Mouse (Mus musculus) embryonic facial prominence, embryonic 10.5 days (tissue): ENCODE data around the gene Zbed3. TPM values are rescaled to one million over a fixed set of nuclear protein-coding genes. Genes with fewer than 3 reads are reported as not detected.
A peak's percentile ranks its signal among the peaks of the same experiment; 100 is the strongest.

ENCODE experiments used
- DNase-seq: peaks from one replicate; pipeline ENCODE4 v3.0.0-alpha.2; 2017; ENCODE audit warnings: low spot score
- H3K27ac ChIP-seq: fragments of 300-500 bp; sonication (generic); replicated peaks from 2 replicates; pipeline ENCODE4 v1.5.1; 2016; ENCODE audit warnings: mild to moderate bottlenecking
- H3K27me3 ChIP-seq: fragments of 300-500 bp; sonication (generic); replicated peaks from 2 replicates; pipeline ENCODE4 v1.6.1; 2016; ENCODE audit warnings: low read depth, mild to moderate bottlenecking; ENCODE audit not compliant: poor library complexity, severe bottlenecking
- H3K36me3 ChIP-seq: fragments of 300-500 bp; sonication (generic); replicated peaks from 2 replicates; pipeline ENCODE4 v1.6.1; 2016; ENCODE audit warnings: mild to moderate bottlenecking, moderate library complexity
- H3K4me1 ChIP-seq: fragments of 300-500 bp; sonication (generic); 2 replicates; pipeline ENCODE4 v1.6.1; 2016
- H3K4me3 ChIP-seq: fragments of 300-500 bp; sonication (generic); 2 replicates; pipeline ENCODE4 v1.5.1; 2016; ENCODE audit warnings: mild to moderate bottlenecking, moderate library complexity
- H3K9me3 ChIP-seq: fragments of 300-500 bp; sonication (generic); 2 replicates; pipeline ENCODE4 v1.6.1; 2016; ENCODE audit warnings: mild to moderate bottlenecking
- WGBS: fragments of 180-500 bp; shearing (Covaris S2); methylation state at CpG from one replicate; pipeline ENCODE4 v1.1.7; 2016; 5-methylcytosine and 5-hydroxymethylcytosine counted together
- polyA plus RNA-seq: library from polyadenylated mRNA; unstranded; fragments of >200 nt; fragmentation: Nextera tagmentation; extraction: Ambion mirVana; gene quantifications from 2 replicates; pipeline ENCODE4 v1.2.1, GENCODE M21; 2016

Gene Zbed3
- polyA plus RNA-seq = 61.0 and 68.3 TPM in 2 replicates

DNA sequence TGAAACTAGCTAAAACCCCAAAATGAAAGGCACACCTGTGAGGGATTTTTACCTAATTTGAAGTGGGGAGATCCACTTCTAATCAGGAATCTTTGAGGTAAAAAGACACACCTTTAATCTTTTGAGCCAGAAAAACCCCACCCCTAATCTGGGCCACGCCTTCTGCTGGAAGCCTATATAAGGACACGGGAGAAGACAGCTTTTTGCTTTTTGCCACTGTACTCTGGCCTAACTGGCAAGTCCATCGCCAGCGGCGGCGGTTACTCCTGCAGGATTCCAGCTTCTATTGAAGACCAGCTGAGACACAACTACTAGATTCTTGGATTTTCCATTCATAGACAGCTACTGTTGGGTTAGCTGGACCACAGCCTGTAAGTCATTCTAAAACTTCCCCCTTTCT lies at the start of gene Zbed3:
Gene Zbed3 (plus strand): TSS at position 213 of the 400 bp plus-strand sequence.
- no peaks in the 10 kb centered on the region for H3K9me3 ChIP-seq
- H3K27ac ChIP-seq = peak within 1 kb of the TSS; percentile 100
- peaks cover 34% of the 10 kb centered on the region for H3K4me1 ChIP-seq
- H3K36me3 ChIP-seq = peaks cover 2% of the 10 kb centered on the region; the same call in 1 of the 2 replicates
- WGBS = 89% methylated on average over 6 of the region's 6 CpGs
- no peaks in the 10 kb centered on the region for H3K27me3 ChIP-seq
- DNase-seq = no peak
- peak within 1 kb of the TSS; percentile 89 for H3K4me3 ChIP-seq

DNA sequence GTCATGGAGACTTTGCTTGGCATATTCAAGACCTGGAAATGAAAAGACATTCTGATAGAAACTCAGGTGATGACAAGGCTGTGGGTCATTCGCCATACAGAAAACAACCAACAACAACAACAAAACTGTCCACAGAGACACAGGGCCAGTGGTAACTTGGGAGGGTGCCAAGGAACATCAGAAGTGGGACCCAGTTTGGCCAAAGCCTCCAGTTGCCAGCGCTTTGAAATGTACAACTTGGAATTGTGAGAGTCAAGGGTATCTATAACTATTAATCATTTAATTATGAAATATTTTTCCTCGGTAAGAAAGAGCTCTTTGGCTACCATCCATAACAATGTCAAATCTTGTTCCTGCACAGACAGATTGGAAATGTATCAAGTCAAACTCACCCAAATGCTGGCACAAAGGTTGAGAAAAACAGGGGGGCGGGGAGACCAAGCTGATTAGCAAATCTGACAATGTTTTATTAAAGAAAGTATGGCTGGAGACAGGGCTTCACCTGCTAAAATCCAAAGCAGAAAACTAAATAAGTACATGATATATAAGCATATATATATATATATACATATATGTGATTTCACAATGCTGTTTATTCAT lies 44.9 kb upstream of the Zbed3 start:
- no peaks in the 10 kb centered on the region for H3K36me3 ChIP-seq
- 93% methylated on average over 4 of the region's 4 CpGs for WGBS
- DNase-seq = no peak
- H3K9me3 ChIP-seq = no peaks in the 10 kb centered on the region
- no peaks in the 10 kb centered on the region for H3K27me3 ChIP-seq
- H3K4me3 ChIP-seq = no peak overlapping the region
- H3K27ac ChIP-seq = no peak overlapping the region
- H3K4me1 ChIP-seq = peaks cover 33% of the 10 kb centered on the region

DNA sequence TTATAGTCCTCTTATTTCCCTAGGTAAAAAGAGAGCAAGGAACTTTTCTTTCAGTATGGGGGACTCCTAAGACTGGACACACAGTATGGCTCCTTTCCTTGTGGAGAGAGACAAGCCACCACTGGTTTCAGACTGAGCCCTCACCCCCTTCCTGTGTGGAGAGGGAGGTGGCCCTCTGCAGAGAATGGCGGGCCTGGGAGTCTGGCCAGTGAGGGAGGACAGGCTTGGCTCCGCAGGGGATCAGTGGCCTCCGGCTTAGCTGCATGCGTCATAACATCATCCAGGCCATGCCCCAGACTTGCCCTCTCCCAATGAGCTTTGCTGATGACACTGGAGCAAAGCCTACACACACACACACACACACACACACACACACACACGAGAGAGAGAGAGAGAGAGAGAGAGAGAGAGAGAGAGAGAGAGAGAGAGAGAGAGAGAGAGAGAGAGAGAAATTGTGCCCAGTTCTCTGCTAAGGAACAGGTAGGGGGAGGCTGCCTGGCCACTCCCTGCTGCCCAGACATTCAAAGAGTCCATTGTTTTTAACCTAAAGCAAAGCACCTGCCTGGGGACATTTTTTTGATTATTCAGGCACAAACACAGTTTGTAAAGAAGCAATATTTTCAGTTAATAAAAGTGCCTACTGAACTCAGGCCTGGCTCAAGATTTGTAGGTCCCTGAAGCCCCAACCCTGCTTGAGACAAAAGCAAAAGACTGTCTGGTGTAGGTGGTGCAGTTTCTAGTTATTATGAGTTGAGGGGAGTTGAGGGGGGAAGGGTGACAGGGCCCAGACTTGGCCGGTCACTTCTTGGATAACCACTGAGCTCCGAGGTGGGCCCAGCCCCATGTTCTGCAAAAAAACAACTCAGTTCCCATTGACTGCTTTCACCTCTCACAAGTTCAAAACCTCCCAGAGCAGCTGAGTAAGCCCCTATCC lies 41.4 kb upstream of the Zbed3 start:
- no peak overlapping the region for H3K4me3 ChIP-seq
- H3K9me3 ChIP-seq = no peaks in the 10 kb centered on the region
- 29% methylated on average over 6 of the region's 7 CpGs for WGBS
- no peaks in the 10 kb centered on the region for H3K36me3 ChIP-seq
- no peaks in the 10 kb centered on the region for H3K27me3 ChIP-seq
- peak; percentile 24 for DNase-seq
- peaks cover 20% of the 10 kb centered on the region for H3K4me1 ChIP-seq
- no peak overlapping the region for H3K27ac ChIP-seq

DNA sequence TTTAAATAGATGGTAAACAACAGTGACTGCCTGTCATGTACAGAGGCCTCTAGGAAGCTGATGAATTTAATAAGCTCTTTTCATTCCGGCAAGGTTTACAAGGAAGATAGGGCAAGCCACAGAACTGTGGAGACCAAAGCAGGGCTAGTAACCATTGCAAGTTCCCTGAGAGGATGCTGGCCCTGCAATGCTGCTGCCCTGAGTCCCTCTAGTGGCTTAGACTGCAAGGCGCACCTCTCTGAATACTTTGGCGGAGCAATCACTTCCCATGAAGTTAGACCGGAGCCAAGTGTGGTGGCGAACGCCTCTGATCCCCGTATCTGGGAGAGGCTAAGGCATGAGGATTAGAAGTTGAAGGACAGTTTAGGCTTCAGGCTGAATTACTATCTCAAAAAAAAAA lies 36.4 kb upstream of the Zbed3 start:
- no peak overlapping the region for H3K27ac ChIP-seq
- H3K27me3 ChIP-seq = no peaks in the 10 kb centered on the region
- peak; percentile 79 for DNase-seq
- no peaks in the 10 kb centered on the region for H3K9me3 ChIP-seq
- H3K4me3 ChIP-seq = no peak overlapping the region
- H3K4me1 ChIP-seq = peaks cover 20% of the 10 kb centered on the region
- no peaks in the 10 kb centered on the region for H3K36me3 ChIP-seq
- WGBS = 6% methylated on average over 7 of the region's 7 CpGs

DNA sequence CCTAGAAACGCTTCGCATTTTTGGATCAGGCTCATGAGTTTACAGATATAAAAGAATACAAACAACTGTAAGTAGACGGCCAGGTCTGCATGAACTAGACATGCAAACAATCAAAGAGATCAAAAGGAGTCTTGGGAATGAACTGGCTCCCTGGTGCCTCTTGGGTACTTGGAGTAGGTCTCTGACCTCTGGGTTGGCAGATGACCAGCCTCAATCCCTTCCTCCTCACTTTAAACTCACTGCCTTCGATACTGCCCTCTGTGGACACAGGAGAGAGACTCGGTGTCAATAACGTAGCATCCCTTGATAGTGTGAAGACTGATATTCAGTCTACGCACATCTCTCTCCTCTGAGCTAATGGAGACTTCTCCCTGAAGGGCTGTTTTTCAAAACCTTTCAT lies 35.4 kb upstream of the Zbed3 start:
- Histone ChIP-seq H3K4me3 (no peak overlapping the region), H3K27me3 (no peaks in the 10 kb centered on the region), H3K9me3 (no peaks in the 10 kb centered on the region), H3K36me3 (no peaks in the 10 kb centered on the region), H3K27ac (no peak overlapping the region), H3K4me1 (peaks cover 9% of the 10 kb centered on the region)
- no peak for DNase-seq
- WGBS = 78% methylated on average over 7 of the region's 7 CpGs

DNA sequence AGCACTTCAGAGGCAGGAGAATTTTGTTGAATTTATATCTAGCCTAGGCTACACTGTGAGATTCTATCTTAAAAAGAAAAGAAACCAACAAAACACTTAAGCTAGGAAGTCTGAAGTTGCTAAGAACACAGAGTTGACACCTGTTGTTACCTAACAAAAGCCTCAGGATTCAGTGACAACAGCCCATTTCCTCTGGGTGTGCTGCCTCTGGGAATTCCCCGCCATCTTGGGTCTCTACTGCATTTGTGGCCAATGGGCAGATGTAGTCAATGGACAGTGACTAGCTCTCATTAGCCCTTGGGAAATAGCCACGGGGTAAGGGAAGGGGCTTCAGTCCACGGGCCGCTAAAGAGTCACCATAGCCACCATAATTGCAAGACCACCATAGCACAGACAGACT lies 31.4 kb upstream of the Zbed3 start:
- Histone ChIP-seq H3K27me3 (no peaks in the 10 kb centered on the region), H3K27ac (no peak overlapping the region), H3K4me1 (peaks cover 9% of the 10 kb centered on the region), H3K36me3 (no peaks in the 10 kb centered on the region), H3K9me3 (no peaks in the 10 kb centered on the region), H3K4me3 (no peak overlapping the region)
- WGBS = 70% methylated on average over 4 of the region's 4 CpGs
- no peak for DNase-seq

DNA sequence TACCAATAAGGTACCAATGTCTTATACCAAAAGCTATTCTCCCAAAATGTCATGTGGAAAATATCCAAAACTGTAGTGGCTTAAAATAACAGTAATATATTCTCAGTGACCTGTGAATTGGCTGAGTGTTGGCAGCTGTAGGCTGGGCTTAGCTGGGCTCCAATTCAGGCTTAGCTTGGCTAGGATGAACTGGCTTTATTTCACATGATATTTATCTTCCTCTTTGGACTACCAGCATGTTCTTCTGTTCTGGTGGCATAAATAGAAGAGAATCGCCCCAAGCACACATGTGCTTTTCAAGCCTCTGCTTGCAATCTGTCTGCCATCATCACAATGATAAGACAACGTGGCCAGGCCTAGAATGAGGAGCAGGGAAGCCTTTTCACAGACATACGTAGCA lies 23.5 kb upstream of the Zbed3 start:
- H3K27ac ChIP-seq = no peak overlapping the region
- no peak overlapping the region for H3K4me3 ChIP-seq
- 68% methylated on average over 3 of the region's 3 CpGs for WGBS
- H3K4me1 ChIP-seq = no peaks in the 10 kb centered on the region
- H3K27me3 ChIP-seq = no peaks in the 10 kb centered on the region
- no peaks in the 10 kb centered on the region for H3K36me3 ChIP-seq
- DNase-seq = no peak
- H3K9me3 ChIP-seq = peaks cover 4% of the 10 kb centered on the region; the same call in 1 of the 2 replicates

DNA sequence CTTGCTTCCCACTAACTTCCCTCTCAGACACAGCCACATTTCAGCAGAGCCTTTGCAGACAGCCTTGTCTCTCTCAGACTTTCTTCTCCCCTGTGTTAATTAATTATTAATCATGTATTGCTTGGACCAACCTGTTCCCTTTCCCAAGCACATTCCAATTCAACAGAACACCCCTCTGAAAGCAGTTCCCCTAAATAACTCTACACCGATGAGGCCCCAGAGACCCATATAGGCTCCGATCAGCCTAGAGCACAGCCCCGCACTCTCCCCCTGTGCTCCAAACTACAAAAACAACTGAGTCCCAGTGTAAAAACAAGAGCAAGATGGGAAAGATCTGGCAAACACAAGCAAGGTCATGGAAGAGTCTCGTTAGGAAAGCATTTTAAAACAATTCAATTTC lies 16.8 kb upstream of the Zbed3 start:
- H3K4me3 ChIP-seq = no peak overlapping the region
- no peak overlapping the region for H3K27ac ChIP-seq
- no peaks in the 10 kb centered on the region for H3K27me3 ChIP-seq
- no peak for DNase-seq
- H3K9me3 ChIP-seq = no peaks in the 10 kb centered on the region
- H3K36me3 ChIP-seq = no peaks in the 10 kb centered on the region
- whole genome bisulfite sequencing = 73% methylated on average over 4 of the region's 4 CpGs
- no peaks in the 10 kb centered on the region for H3K4me1 ChIP-seq

DNA sequence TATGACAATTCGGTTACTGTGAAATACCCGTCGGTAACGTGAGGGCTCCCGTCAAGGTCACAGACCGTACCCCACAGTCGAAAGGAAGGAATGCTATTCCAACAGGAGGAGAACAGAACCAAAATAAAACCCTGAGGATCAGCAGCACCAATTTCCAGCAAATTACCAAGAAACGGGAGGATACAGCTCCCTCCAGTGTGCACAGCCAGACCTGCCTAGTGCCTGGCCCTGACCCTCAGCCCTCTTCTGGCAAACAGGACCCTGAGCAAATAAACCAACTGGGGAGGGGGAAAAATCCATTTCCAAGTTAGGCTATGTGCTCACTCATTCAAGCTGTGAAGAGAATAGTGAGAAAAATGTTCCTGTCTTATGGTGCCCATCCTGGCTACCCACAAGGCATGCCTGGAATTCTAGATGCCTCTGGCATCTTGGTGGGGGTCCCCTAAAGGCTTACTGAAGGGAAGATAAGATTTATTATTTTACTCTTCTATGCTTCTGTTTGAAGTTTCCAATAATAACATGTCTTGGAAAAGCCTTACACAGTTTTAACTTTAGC lies 16.2 kb upstream of the Zbed3 start:
- no peaks in the 10 kb centered on the region for H3K9me3 ChIP-seq
- no peaks in the 10 kb centered on the region for H3K27me3 ChIP-seq
- DNase-seq = no peak
- no peak overlapping the region for H3K4me3 ChIP-seq
- no peak overlapping the region for H3K27ac ChIP-seq
- WGBS = 75% methylated on average over 8 of the region's 8 CpGs
- no peaks in the 10 kb centered on the region for H3K36me3 ChIP-seq
- H3K4me1 ChIP-seq = no peaks in the 10 kb centered on the region

DNA sequence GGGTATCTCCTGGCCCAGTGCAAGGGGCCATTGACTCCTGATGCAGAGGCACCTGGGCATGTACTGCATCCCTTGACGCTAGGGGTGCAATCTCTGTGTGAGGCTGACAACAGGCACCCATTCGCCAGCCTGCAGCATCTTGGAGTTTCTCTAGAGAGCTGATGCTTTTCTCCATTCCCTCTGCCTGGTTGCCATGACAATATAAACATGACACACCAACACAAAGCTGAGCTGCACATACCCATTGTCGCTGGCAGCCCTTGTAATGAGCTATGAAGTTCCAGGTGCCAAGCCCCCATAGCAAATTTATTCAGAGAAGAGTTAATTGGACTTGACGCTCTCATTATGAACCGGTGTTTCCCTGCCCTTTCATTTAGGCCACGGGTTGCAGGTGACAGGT lies 11.4 kb upstream of the Zbed3 start:
- no peak overlapping the region for H3K4me3 ChIP-seq
- no peak for DNase-seq
- no peaks in the 10 kb centered on the region for H3K4me1 ChIP-seq
- H3K27ac ChIP-seq = no peak overlapping the region
- H3K27me3 ChIP-seq = no peaks in the 10 kb centered on the region
- 82% methylated on average over 6 of the region's 6 CpGs for WGBS
- no peaks in the 10 kb centered on the region for H3K36me3 ChIP-seq
- H3K9me3 ChIP-seq = no peaks in the 10 kb centered on the region

DNA sequence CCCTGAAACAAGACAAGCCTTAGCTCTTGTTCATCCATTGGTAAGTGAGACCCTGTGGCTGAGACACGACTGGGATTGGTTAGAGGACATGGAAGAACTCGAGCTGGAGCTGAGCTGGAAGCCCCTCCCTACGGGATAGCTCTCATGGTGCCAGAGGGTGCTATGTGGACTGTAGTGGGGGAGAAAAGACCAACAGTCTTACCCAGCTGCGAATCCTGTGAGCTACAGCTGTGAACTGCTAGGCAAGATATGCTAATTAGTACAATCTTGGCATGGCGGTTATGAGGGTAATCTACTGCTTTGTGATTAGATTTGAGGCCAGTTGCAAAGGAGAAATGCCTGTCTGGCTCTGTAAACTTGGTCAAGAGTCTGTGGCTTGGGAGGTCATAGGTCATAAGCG lies 4.3 kb upstream of the Zbed3 start:
- Histone ChIP-seq H3K9me3 (no peaks in the 10 kb centered on the region), H3K36me3 (no peaks in the 10 kb centered on the region)

DNA sequence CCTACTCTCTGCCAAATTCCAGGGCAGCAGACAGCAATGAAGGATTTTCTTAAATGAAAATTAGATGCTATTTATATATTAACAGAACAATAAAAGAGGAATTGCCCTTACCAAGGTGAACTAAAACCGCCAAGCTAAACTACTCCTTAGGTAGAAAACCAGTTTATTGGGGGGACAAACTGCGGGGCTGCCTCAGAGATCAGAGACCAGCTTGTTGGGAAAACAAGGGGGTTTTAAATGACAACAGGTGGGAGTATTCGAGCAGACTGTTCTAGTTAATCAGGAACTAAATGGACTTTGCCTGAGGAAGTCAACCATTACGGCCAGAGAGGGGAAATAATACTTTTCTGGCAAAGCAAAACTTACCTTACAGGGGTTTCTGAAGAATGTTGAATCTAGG lies 3.0 kb upstream of the Zbed3 start:
- Histone ChIP-seq H3K4me1 (peaks cover 10% of the 10 kb centered on the region; the same call in 1 of the 2 replicates), H3K36me3 (no peaks in the 10 kb centered on the region), H3K27me3 (no peaks in the 10 kb centered on the region), H3K9me3 (no peaks in the 10 kb centered on the region), H3K27ac (no peak overlapping the region), H3K4me3 (no peak overlapping the region)
- DNase-seq = no peak
- 37% methylated on average over 4 of the region's 4 CpGs for WGBS

More for the DNA sequence above, 4.3 kb upstream of the Zbed3 start:
- Histone ChIP-seq H3K27ac (no peak overlapping the region), H3K27me3 (no peaks in the 10 kb centered on the region), H3K4me3 (no peak overlapping the region), H3K4me1 (peaks cover 8% of the 10 kb centered on the region; the same call in 1 of the 2 replicates)
- no peak for DNase-seq
- 79% methylated on average over 6 of the region's 6 CpGs for WGBS
